Mouse (Mus musculus) lung, adult 2 months (tissue): ENCODE measurements around the gene Kcnab2.

Source experiments
- CTCF ChIP-seq: fragments of 200-500 bp; IDR thresholded peaks from 2 replicates; pipeline ENCODE4 v1.5.1; 2011; ENCODE audit warnings: mild to moderate bottlenecking, low read length, control low read depth; ENCODE audit not compliant: insufficient read depth
- POLR2A ChIP-seq: fragments of 200-500 bp; IDR thresholded peaks from 2 replicates; pipeline ENCODE4 v1.6.1; 2011; ENCODE audit warnings: low read depth, mild to moderate bottlenecking, control low read depth, low read length, borderline replicate concordance; ENCODE audit errors: extremely low read depth

GRCm38 (mm10) chr4:152360855-152361254 lies 116.8 kb downstream of the Kcnab2 start:
- TF ChIP-seq POLR2A (no peak), CTCF (no peak)
